Mouse (Mus musculus) cerebellum, adult 11-12 months (tissue): ENCODE measurements at regions not wholly inside any gene's neighbourhood (a gene's known extent, or its start where the extent isn't known, plus 50 kb on each side); places are given as distances from the start of the nearest gene placed in this dataset.

Experiments
- DNase-seq: peaks from one replicate; pipeline ENCODE4 v3.0.0; 2022

GRCm38 (mm10) chr3:133876439-133877072, 331.6 kb upstream of the Tet2 start:
- peak; percentile 32 for DNase-seq

GRCm38 (mm10) chr3:133877310-133877709, 332.4 kb upstream of the Tet2 start:
- no peak for DNase-seq

- DNase-seq = no peak
Measured at GRCm38 (mm10) chr3:133880626-133881025, 335.7 kb upstream of the Tet2 start.

- no peak for DNase-seq
Measured at GRCm38 (mm10) chr3:133901931-133902330, 334.4 kb upstream of the Cxxc4 start.

GRCm38 (mm10) chr3:133922200-133922599, 314.1 kb upstream of the Cxxc4 start:
- DNase-seq = no peak

GRCm38 (mm10) chr3:133965322-133965721, 271.0 kb upstream of the Cxxc4 start:
- no peak for DNase-seq

- DNase-seq = no peak
Measured at GRCm38 (mm10) chr3:133968176-133968575, 268.1 kb upstream of the Cxxc4 start.

GRCm38 (mm10) chr3:133972774-133973173, 263.5 kb upstream of the Cxxc4 start:
- no peak for DNase-seq

- no peak for DNase-seq
Measured at GRCm38 (mm10) chr3:133987681-133988080, 248.6 kb upstream of the Cxxc4 start.

GRCm38 (mm10) chr3:133993971-133994370, 242.3 kb upstream of the Cxxc4 start:
- DNase-seq = no peak

GRCm38 (mm10) chr3:133999965-134000364, 236.3 kb upstream of the Cxxc4 start:
- DNase-seq = no peak

- no peak for DNase-seq
Measured at GRCm38 (mm10) chr3:134000595-134000994, 235.7 kb upstream of the Cxxc4 start.

GRCm38 (mm10) chr3:134014805-134015204, 221.5 kb upstream of the Cxxc4 start:
- no peak for DNase-seq

GRCm38 (mm10) chr3:134015412-134015811, 220.9 kb upstream of the Cxxc4 start:
- no peak for DNase-seq

GRCm38 (mm10) chr3:134033862-134034261, 202.4 kb upstream of the Cxxc4 start:
- no peak for DNase-seq

- DNase-seq = no peak
Measured at GRCm38 (mm10) chr3:134036310-134036934, 199.9 kb upstream of the Cxxc4 start.

- no peak for DNase-seq
Measured at GRCm38 (mm10) chr3:134050649-134051048, 185.6 kb upstream of the Cxxc4 start.

GRCm38 (mm10) chr3:134082461-134082860, 153.8 kb upstream of the Cxxc4 start:
- DNase-seq = no peak

- no peak for DNase-seq
Measured at GRCm38 (mm10) chr3:134099471-134100125, 136.7 kb upstream of the Cxxc4 start.

- no peak for DNase-seq
Measured at GRCm38 (mm10) chr3:134102151-134102738, 134.0 kb upstream of the Cxxc4 start.

- DNase-seq = no peak
Measured at GRCm38 (mm10) chr3:134104625-134105024, 131.7 kb upstream of the Cxxc4 start.

- no peak for DNase-seq
Measured at GRCm38 (mm10) chr3:134105112-134105511, 131.2 kb upstream of the Cxxc4 start.

GRCm38 (mm10) chr3:134105567-134105966, 130.7 kb upstream of the Cxxc4 start:
- DNase-seq = no peak

GRCm38 (mm10) chr3:134114501-134114900, 121.8 kb upstream of the Cxxc4 start:
- DNase-seq = no peak
